Mouse (Mus musculus): ENCODE measurements around the gene AI854703. TPM values are rescaled to one million over a fixed set of nuclear protein-coding genes. Genes with fewer than 3 reads are reported as not detected.

AI854703 gene
- polyA plus RNA-seq, 1 experiment, result 0.96 TPM

DNA sequence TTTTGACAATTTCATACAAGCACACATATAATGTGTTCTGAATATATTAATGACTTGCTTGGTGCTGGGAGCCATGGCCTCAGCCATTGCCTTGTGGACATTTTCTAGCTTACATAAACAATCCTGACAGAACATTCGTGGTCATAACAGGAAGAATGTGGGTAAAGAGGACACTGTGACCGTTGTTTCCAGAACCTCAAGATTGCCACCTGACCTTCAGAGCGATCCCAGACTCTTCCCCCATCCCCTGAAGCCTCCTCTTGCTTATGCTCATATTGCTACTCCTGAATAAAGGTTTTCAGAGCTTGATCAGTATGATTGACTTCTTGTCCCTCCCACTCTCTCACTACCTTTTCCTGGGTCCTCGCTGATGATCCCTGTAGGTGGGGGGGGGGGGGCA lies 51.8 kb downstream of the AI854703 start:
- TF ChIP-seq POLR2A (IDR thresholded peaks at IDR 0.05; ENCODE audit: low read depth, low read length) (no peak), CTCF (IDR thresholded peaks at IDR 0.05; ENCODE audit: extremely low read depth, insufficient read length, insufficient replicate concordance, low read depth, low read length) (no peak)
- Histone ChIP-seq H3K36me3 (ENCODE audit: control insufficient read depth, insufficient read depth, low read length) (peaks cover 5% of the 10 kb centered on the region; the same call in 1 of the 2 replicates), H3K4me3 (ENCODE audit: low read depth, low read length) (no peak overlapping the region), H3K27ac (ENCODE audit: insufficient read depth, low read depth, low read length) (peak overlapping the region; percentile 22; the same call in 1 of the 2 replicates), H3K27me3 (ENCODE audit: control insufficient read depth, insufficient read depth, low read length) (no peaks in the 10 kb centered on the region), H3K4me1 (ENCODE audit: control insufficient read depth, insufficient read depth, insufficient read length, low read length) (peaks cover 5% of the 10 kb centered on the region; the same call in 1 of the 2 replicates)
- 74% methylated on average over 4 of the region's 4 CpGs for WGBS

DNA sequence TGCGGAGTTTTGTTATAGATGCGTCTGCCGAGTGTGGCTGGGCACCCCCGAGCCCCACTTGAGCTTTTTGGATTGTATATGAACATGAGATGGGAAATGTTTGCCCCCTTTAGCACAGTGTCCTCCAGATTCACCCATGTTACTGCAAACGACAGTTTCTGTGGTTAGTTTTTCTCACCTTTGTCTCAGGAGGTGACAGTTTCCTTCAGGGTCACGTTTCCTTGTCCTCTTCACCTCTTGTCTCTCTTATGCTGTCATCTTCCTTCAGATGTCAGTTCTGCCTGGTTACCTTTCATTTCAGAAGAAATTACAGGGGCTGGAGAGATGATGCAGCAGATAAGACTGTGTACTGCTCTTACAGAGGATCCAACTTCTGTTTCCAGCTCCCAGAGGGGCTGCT lies 53.1 kb downstream of the AI854703 start:
- TF ChIP-seq CTCF (IDR thresholded peaks at IDR 0.05; ENCODE audit: extremely low read depth, insufficient read length, insufficient replicate concordance, low read depth, low read length) (no peak), POLR2A (IDR thresholded peaks at IDR 0.05; ENCODE audit: low read depth, low read length) (no peak)
- 81% methylated on average over 6 of the region's 6 CpGs for WGBS
- Histone ChIP-seq H3K27me3 (ENCODE audit: control insufficient read depth, insufficient read depth, low read length) (no peaks in the 10 kb centered on the region), H3K4me3 (ENCODE audit: low read depth, low read length) (no peak overlapping the region), H3K4me1 (ENCODE audit: control insufficient read depth, insufficient read depth, insufficient read length, low read length) (peaks cover 4% of the 10 kb centered on the region; the same call in 1 of the 2 replicates), H3K27ac (ENCODE audit: insufficient read depth, low read depth, low read length) (peak overlapping the region; percentile 43; the same call in 1 of the 2 replicates), H3K36me3 (ENCODE audit: control insufficient read depth, insufficient read depth, low read length) (peaks cover 5% of the 10 kb centered on the region; the same call in 1 of the 2 replicates)

DNA sequence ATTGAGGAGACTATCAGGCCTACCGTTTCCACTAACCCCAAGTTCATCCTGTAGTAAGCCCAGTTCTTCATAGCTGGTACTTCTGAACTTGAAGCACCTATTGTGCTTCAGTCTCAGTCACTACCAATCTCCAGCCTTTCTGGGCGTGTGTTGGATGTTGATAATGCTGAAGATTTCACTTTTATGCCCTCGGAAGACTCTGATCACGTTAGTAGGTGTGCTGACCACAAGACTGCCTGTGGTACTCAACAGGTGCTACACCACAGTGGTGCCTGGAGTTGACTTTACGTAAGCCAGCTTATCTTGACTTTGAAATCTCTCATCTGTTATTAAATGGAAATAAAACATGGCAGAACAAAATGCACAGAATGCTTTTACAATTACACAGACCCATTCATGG lies 53.9 kb downstream of the AI854703 start:
- H3K4me3 ChIP-seq (ENCODE audit: low read depth, low read length), result no peak overlapping the region
- no peaks in the 10 kb centered on the region for H3K27me3 ChIP-seq (ENCODE audit: control insufficient read depth, insufficient read depth, low read length)
- peaks cover 5% of the 10 kb centered on the region; the same call in 1 of the 2 replicates for H3K36me3 ChIP-seq (ENCODE audit: control insufficient read depth, insufficient read depth, low read length)
- WGBS, result 67% methylated on average over 5 of the region's 5 CpGs
- H3K4me1 ChIP-seq (ENCODE audit: control insufficient read depth, insufficient read depth, insufficient read length, low read length), result 0 out of 2 replicates have a peak, but pooled peaks cover 1% of the 10 kb centered on the region
- H3K27ac ChIP-seq (ENCODE audit: insufficient read depth, low read depth, low read length), result peak overlapping the region; percentile 5; the same call in 1 of the 2 replicates
- TF ChIP-seq POLR2A (IDR thresholded peaks at IDR 0.05; ENCODE audit: low read depth, low read length), result no peak
- no peak for TF ChIP-seq CTCF (IDR thresholded peaks at IDR 0.05; ENCODE audit: extremely low read depth, insufficient read length, insufficient replicate concordance, low read depth, low read length)

DNA sequence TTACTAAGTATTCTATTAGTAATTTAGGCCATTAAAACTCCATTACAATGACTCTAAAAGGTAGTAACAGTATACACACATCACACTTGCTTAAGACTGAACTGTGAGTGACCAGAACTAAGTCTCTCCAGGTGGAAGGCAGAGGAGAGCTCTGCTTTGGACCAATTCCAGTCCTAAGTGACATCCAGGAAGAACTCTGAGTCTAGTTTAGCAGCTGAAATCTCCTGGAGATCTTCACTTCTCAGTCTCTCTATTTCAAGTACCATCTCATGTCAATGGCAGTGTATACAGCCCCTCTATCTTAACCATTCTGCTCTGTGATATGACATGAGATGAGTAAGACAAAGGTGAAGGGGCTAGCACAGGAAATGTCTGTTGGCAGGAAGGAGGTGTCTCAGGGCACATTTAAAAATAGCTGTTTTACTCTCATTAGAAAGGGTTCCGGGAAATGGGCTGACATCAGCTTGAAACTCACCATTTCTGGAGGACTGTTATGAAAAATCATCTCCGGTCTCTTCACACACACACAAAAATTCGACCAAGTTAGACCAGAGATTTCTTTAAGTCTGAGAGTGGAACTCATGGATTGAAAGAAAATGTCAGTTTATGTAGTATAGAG lies 55.0 kb downstream of the AI854703 start:
- Histone ChIP-seq H3K4me3 (ENCODE audit: low read depth, low read length) (no peak overlapping the region), H3K36me3 (ENCODE audit: control insufficient read depth, insufficient read depth, low read length) (peaks cover 5% of the 10 kb centered on the region; the same call in 1 of the 2 replicates), H3K27ac (ENCODE audit: insufficient read depth, low read depth, low read length) (peak overlapping the region; percentile 27), H3K4me1 (ENCODE audit: control insufficient read depth, insufficient read depth, insufficient read length, low read length) (no peaks in the 10 kb centered on the region), H3K27me3 (ENCODE audit: control insufficient read depth, insufficient read depth, low read length) (no peaks in the 10 kb centered on the region)
- 67% methylated on average over 3 of the region's 3 CpGs for WGBS
- TF ChIP-seq POLR2A (IDR thresholded peaks at IDR 0.05; ENCODE audit: low read depth, low read length) (no peak), CTCF (IDR thresholded peaks at IDR 0.05; ENCODE audit: extremely low read depth, insufficient read length, insufficient replicate concordance, low read depth, low read length) (no peak)

DNA sequence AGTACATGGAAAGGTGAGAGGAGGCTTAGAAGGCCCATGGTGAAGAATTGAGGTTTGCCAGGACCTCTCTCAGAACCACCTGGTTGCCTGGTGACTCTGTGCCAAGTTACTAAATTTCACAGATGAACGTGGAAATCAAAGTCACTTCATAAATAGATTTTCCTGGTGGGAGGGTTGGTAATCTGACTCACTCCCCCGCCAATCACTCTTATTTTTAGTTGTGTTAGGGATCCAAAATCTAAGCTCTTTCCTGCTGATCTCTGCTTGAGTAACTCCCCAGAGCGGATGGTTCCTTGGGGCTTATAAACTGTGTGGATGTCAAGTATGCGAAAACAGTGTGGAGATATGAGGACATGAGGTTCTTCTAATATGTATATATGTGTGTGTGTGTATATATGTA lies 55.7 kb downstream of the AI854703 start:
- Histone ChIP-seq H3K27me3 (ENCODE audit: control insufficient read depth, insufficient read depth, low read length) (no peaks in the 10 kb centered on the region), H3K27ac (ENCODE audit: insufficient read depth, low read depth, low read length) (peak overlapping the region; percentile 27), H3K4me1 (ENCODE audit: control insufficient read depth, insufficient read depth, insufficient read length, low read length) (no peaks in the 10 kb centered on the region), H3K36me3 (ENCODE audit: control insufficient read depth, insufficient read depth, low read length) (peaks cover 5% of the 10 kb centered on the region; the same call in 1 of the 2 replicates), H3K4me3 (ENCODE audit: low read depth, low read length) (no peak overlapping the region)
- 72% methylated on average over 4 of the region's 4 CpGs for WGBS
- TF ChIP-seq POLR2A (IDR thresholded peaks at IDR 0.05; ENCODE audit: low read depth, low read length), result no peak
- TF ChIP-seq CTCF (IDR thresholded peaks at IDR 0.05; ENCODE audit: extremely low read depth, insufficient read length, insufficient replicate concordance, low read depth, low read length), result no peak

Other genes starting within 250 kb of the AI854703 start
- gene Krba1, start 231.2 kb upstream of the AI854703 start, polyA plus RNA-seq (2012; rRNA removed), result 4.4 and 13.5 TPM in 2 replicates
- gene Zfp467, start 180.9 kb upstream of the AI854703 start, polyA plus RNA-seq (2012; rRNA removed), result 12.4 and 24.7 TPM in 2 replicates
- gene Sspo, start 178.5 kb upstream of the AI854703 start, polyA plus RNA-seq (2012; rRNA removed), result 0.98 and 3.0 TPM in 2 replicates
- gene Atp6v0e2, start 89.1 kb upstream of the AI854703 start, polyA plus RNA-seq (2012; rRNA removed), result 11.8 and 26.3 TPM in 2 replicates
- gene Lrrc61, start 72.0 kb upstream of the AI854703 start, polyA plus RNA-seq (2012; rRNA removed), result 8.7 and 12.4 TPM in 2 replicates
- gene Rarres2, start 54.0 kb upstream of the AI854703 start, polyA plus RNA-seq (2012; rRNA removed), result 28.4 and 39.8 TPM in 2 replicates
- not detected in 2 replicates for gene Gm45021, start 37.2 kb upstream of the AI854703 start, polyA plus RNA-seq (2012; rRNA removed)
- 8.1 and 10.2 TPM in 2 replicates for gene Repin1, start 32.9 kb upstream of the AI854703 start, polyA plus RNA-seq (2012; rRNA removed)
- gene Gm44965, start 32.8 kb upstream of the AI854703 start, polyA plus RNA-seq (2012; rRNA removed), result not detected in 2 replicates
- gene Zfp775, start 24.7 kb upstream of the AI854703 start, polyA plus RNA-seq (2012; rRNA removed), result 1.9 and 3.1 TPM in 2 replicates
- 0.72 and 1.5 TPM in 2 replicates for gene Gimap8, start 20.5 kb downstream of the AI854703 start, polyA plus RNA-seq (2012; rRNA removed)
- 0.27 and 0.62 TPM in 2 replicates for gene Gimap9, start 49.4 kb downstream of the AI854703 start, polyA plus RNA-seq (2012; rRNA removed)
- 4.3 and 9.3 TPM in 2 replicates for gene Gimap4, start 57.8 kb downstream of the AI854703 start, polyA plus RNA-seq (2012; rRNA removed)
- gene Gimap6, start 81.5 kb downstream of the AI854703 start, polyA plus RNA-seq (2012; rRNA removed), result 2.0 and 5.0 TPM in 2 replicates
- gene Gm28053, start 91.8 kb downstream of the AI854703 start, polyA plus RNA-seq (2012; rRNA removed), result not detected in 2 replicates
- 1.5 and 2.5 TPM in 2 replicates for gene Gimap7, start 91.9 kb downstream of the AI854703 start, polyA plus RNA-seq (2012; rRNA removed)
- gene Gimap1, start 112.3 kb downstream of the AI854703 start, polyA plus RNA-seq (2012; rRNA removed), result 18.8 and 29.1 TPM in 2 replicates
- 4.9 and 10.2 TPM in 2 replicates for gene Gimap5, start 119.4 kb downstream of the AI854703 start, polyA plus RNA-seq (2012; rRNA removed)
- 6.2 and 13.0 TPM in 2 replicates for gene Gimap3, start 144.1 kb downstream of the AI854703 start, polyA plus RNA-seq (2012; rRNA removed)
- 52.3 and 84.3 TPM in 2 replicates for gene Tmem176a, start 214.2 kb downstream of the AI854703 start, polyA plus RNA-seq (2012; rRNA removed)
- gene Tmem176b, start 214.7 kb downstream of the AI854703 start, polyA plus RNA-seq (2012; rRNA removed), result 118 and 211 TPM in 2 replicates
- 85.5 and 894 TPM in 2 replicates for gene Aoc1, start 246.1 kb downstream of the AI854703 start, polyA plus RNA-seq (2012; rRNA removed)

All from small intestine, adult 2 months (tissue).